Mouse (Mus musculus) midbrain, embryonic 16.5 days (tissue): ENCODE results near the gene Pacsin3. TPM values are rescaled to one million over a fixed set of nuclear protein-coding genes. Genes with fewer than 3 reads are reported as not detected.
A peak's percentile ranks its signal among the peaks of the same experiment; 100 is the strongest.

Source experiments
- ATAC-seq: fragments of 200-750 bp; cut with Nextera tagmentation; 2 replicates; pipeline ENCODE4 v1.8.0; 2017; ENCODE audit warnings: moderate TSS enrichment
- H3K27ac ChIP-seq: fragments of 300-500 bp; sonication (generic); 2 replicates; pipeline ENCODE4 v1.5.1; 2014; ENCODE audit warnings: mild to moderate bottlenecking, low read length, mixed read lengths
- H3K27me3 ChIP-seq: fragments of 300-500 bp; sonication (generic); 2 replicates; pipeline ENCODE4 v1.6.1; 2014; ENCODE audit warnings: low read depth, low read length, mixed read lengths; ENCODE audit not compliant: control insufficient read depth, insufficient read depth
- H3K36me3 ChIP-seq: fragments of 300-500 bp; sonication (generic); 2 replicates; pipeline ENCODE4 v1.6.1; 2014; ENCODE audit warnings: mild to moderate bottlenecking, low read length, moderate library complexity, mixed read lengths; ENCODE audit not compliant: control insufficient read depth, insufficient read depth
- H3K4me1 ChIP-seq: fragments of 300-500 bp; sonication (generic); 2 replicates; pipeline ENCODE4 v1.6.1; 2014; ENCODE audit warnings: mild to moderate bottlenecking, low read length, mixed read lengths; ENCODE audit not compliant: control insufficient read depth, insufficient read depth
- H3K4me2 ChIP-seq: fragments of 300-500 bp; sonication (generic); 2 replicates; pipeline ENCODE4 v1.6.1; 2014; ENCODE audit warnings: mild to moderate bottlenecking, low read length, mixed read lengths
- H3K4me3 ChIP-seq: fragments of 300-500 bp; sonication (generic); 2 replicates; pipeline ENCODE4 v1.5.1; 2014; ENCODE audit warnings: low read depth, mild to moderate bottlenecking, low read length, moderate library complexity, mixed read lengths
- H3K9ac ChIP-seq: fragments of 300-500 bp; sonication (generic); 2 replicates; pipeline ENCODE4 v1.6.1; 2014; ENCODE audit warnings: low read depth, low read length, mixed read lengths
- H3K9me3 ChIP-seq: fragments of 300-500 bp; sonication (generic); replicated peaks from 2 replicates; pipeline ENCODE4 v1.6.1; 2014; ENCODE audit warnings: mild to moderate bottlenecking, low read length, mixed read lengths; ENCODE audit not compliant: control insufficient read depth, poor library complexity, severe bottlenecking
- WGBS: fragments of 180-500 bp; shearing (Covaris S2); extraction: QIAGEN DNeasy Blood & Tissue Kit; methylation state at CpG from one replicate; pipeline ENCODE4 v1.1.7; 2014; 5-methylcytosine and 5-hydroxymethylcytosine counted together
- polyA plus RNA-seq: library from polyadenylated mRNA; unstranded; fragments of >200 nt; fragmentation: Nextera tagmentation; extraction: Ambion mirVana; gene quantifications from 2 replicates; pipeline ENCODE4 v1.2.1, GENCODE M21; 2015

The Pacsin3 gene
- 9.7 and 17.5 TPM in 2 replicates for polyA plus RNA-seq

DNA sequence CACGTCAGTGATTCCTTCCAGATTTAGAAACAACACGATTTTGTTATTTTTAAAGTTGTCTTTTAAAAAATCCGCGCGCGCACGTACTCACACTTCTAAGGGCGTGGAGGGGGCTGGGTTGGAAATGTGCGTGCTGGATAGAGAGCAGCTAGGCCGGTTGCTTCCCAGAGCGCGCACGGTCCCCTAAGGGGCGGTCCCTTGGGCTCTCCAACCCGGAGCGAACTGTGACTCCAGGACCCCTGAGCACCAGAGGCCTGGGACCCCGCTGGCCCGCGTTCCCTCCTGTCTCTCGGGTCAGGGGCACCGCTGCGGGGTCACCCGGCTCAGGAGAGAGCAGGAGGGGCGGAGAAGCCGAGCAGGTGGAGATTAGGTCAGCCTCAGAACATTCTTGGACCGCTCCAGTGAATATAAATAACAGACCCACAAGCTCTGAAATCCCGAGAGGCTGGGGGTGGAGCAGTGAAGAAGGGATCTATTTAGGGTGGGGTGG, at the start of gene Pacsin3:
TSS of gene Pacsin3 (plus strand) at position 294 of the 490 bp plus-strand sequence.
- WGBS = 2% methylated on average over 27 of the region's 27 CpGs
- H3K9ac ChIP-seq = peak within 1 kb of the TSS; percentile 68
- H3K9me3 ChIP-seq = no peaks in the 10 kb centered on the region
- H3K27ac ChIP-seq = 0 out of 2 replicates have a peak within 1 kb of the TSS, but pooled peaks have one; percentile 32
- H3K36me3 ChIP-seq = no peaks in the 10 kb centered on the region
- peaks cover 27% of the 10 kb centered on the region for H3K4me1 ChIP-seq
- H3K4me2 ChIP-seq = peak within 1 kb of the TSS; percentile 99
- peaks cover 22% of the 10 kb centered on the region for H3K27me3 ChIP-seq
- H3K4me3 ChIP-seq = peak within 1 kb of the TSS; percentile 56
- ATAC-seq = peak; percentile 30; the same call in 1 of the 2 replicates

- 94% methylated on average over 9 of the region's 9 CpGs for WGBS
- H3K4me3 ChIP-seq = no peak overlapping the region
- H3K4me1 ChIP-seq = peaks cover 16% of the 10 kb centered on the region
- H3K9me3 ChIP-seq = no peaks in the 10 kb centered on the region
- peaks cover 37% of the 10 kb centered on the region for H3K36me3 ChIP-seq
- H3K9ac ChIP-seq = no peak overlapping the region
- H3K4me2 ChIP-seq = no peak overlapping the region
- no peak overlapping the region for H3K27ac ChIP-seq
- no peaks in the 10 kb centered on the region for H3K27me3 ChIP-seq
- no peak for ATAC-seq
Measured at GRCm38 (mm10) chr2:91206254-91206775, 49.4 kb upstream of the Pacsin3 start.

GRCm38 (mm10) chr2:91213311-91213710, 42.4 kb upstream of the Pacsin3 start:
- H3K9ac ChIP-seq = no peak overlapping the region
- H3K36me3 ChIP-seq = peaks cover 29% of the 10 kb centered on the region

DNA sequence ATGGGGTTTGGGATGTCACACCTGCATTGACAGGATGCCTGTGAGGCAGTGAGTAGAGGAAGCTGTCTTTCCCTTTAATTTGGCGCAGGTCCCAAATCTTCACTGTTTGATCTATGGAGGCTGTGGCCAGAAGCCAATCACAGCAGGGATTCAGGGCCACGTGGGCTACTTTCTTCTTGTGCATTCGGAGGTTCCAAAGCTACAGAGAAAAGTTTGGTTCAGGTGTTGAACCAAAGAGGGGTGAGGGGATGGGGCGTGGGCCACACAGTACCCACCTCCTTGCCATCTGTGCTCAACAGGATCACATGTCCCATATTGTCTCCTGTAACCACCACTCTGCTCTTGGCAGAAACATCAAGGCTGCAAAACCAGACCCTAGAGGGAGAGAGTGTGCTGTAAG, 38.7 kb upstream of the Pacsin3 start:
- no peak for ATAC-seq
- Histone ChIP-seq H3K27ac (no peak overlapping the region), H3K36me3 (peaks cover 10% of the 10 kb centered on the region), H3K9ac (no peak overlapping the region), H3K4me3 (no peak overlapping the region), H3K27me3 (no peaks in the 10 kb centered on the region), H3K4me1 (no peaks in the 10 kb centered on the region), H3K4me2 (no peak overlapping the region), H3K9me3 (no peaks in the 10 kb centered on the region)
- WGBS = 67% methylated on average over 4 of the region's 4 CpGs

More at GRCm38 (mm10) chr2:91213311-91213710, 42.4 kb upstream of the Pacsin3 start:
- Histone ChIP-seq H3K9me3 (no peaks in the 10 kb centered on the region), H3K4me1 (no peaks in the 10 kb centered on the region), H3K4me2 (no peak overlapping the region), H3K4me3 (no peak overlapping the region), H3K27me3 (no peaks in the 10 kb centered on the region), H3K27ac (no peak overlapping the region)
- no peak for ATAC-seq

DNA sequence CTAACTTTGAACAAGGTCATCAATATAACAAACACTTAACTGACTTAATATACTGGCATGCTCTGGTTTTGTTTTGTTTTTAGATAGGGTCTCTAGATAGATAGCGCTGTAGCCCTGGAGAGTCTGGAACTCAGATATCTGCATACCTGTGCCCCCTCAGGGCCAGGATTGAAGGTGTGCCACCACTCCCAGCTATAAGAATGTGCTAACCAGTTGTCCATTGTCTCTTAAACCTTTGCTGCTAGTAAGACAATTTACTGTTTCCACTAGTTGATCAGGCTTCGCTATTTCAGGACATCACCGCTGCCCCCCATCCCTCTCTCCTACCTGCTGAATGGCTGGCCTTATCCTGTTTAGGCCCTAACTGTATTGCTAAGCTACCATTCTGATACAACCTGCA, 35.3 kb upstream of the Pacsin3 start:
- H3K4me1 ChIP-seq = no peaks in the 10 kb centered on the region
- no peaks in the 10 kb centered on the region for H3K9me3 ChIP-seq
- peaks cover 2% of the 10 kb centered on the region; the same call in 1 of the 2 replicates for H3K36me3 ChIP-seq
- H3K27ac ChIP-seq = no peak overlapping the region
- no peaks in the 10 kb centered on the region for H3K27me3 ChIP-seq
- WGBS = 96% methylated on average over 3 of the region's 3 CpGs
- H3K4me3 ChIP-seq = no peak overlapping the region
- no peak overlapping the region for H3K9ac ChIP-seq
- H3K4me2 ChIP-seq = no peak overlapping the region
- ATAC-seq = no peak

- 75% methylated on average over 2 of the region's 2 CpGs for WGBS
- Histone ChIP-seq H3K27me3 (no peaks in the 10 kb centered on the region), H3K4me3 (no peak overlapping the region), H3K27ac (no peak overlapping the region), H3K4me1 (no peaks in the 10 kb centered on the region), H3K9me3 (no peaks in the 10 kb centered on the region), H3K36me3 (no peaks in the 10 kb centered on the region), H3K4me2 (no peak overlapping the region), H3K9ac (no peak overlapping the region)
- ATAC-seq = no peak
Measured at GRCm38 (mm10) chr2:91223614-91224013, 32.1 kb upstream of the Pacsin3 start.

DNA sequence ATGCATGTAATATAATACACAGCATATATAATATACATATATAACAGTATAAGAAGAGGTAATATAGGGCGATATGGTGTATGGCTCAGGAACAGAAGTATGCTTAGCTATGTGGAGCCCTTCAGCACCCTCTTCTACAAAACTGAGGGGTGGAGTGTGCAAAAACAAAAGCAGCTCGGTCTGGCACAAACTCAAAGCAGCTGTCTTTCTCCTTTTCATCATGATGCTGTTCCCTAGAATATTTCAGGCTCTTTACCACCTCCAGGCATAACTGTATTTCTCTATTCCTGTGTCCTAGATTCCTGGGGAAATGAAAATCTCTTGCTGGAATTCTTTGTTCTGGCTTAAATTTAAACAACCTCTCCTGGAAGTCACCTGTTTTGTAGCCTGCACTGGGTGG, 26.0 kb upstream of the Pacsin3 start:
- no peak overlapping the region for H3K4me3 ChIP-seq
- no peaks in the 10 kb centered on the region for H3K9me3 ChIP-seq
- 84% methylated on average over 2 of the region's 2 CpGs for WGBS
- H3K4me1 ChIP-seq = no peaks in the 10 kb centered on the region
- no peaks in the 10 kb centered on the region; the same call in 1 of the 2 replicates for H3K36me3 ChIP-seq
- ATAC-seq = no peak
- no peak overlapping the region for H3K4me2 ChIP-seq
- H3K9ac ChIP-seq = no peak overlapping the region
- no peaks in the 10 kb centered on the region for H3K27me3 ChIP-seq
- no peak overlapping the region for H3K27ac ChIP-seq

DNA sequence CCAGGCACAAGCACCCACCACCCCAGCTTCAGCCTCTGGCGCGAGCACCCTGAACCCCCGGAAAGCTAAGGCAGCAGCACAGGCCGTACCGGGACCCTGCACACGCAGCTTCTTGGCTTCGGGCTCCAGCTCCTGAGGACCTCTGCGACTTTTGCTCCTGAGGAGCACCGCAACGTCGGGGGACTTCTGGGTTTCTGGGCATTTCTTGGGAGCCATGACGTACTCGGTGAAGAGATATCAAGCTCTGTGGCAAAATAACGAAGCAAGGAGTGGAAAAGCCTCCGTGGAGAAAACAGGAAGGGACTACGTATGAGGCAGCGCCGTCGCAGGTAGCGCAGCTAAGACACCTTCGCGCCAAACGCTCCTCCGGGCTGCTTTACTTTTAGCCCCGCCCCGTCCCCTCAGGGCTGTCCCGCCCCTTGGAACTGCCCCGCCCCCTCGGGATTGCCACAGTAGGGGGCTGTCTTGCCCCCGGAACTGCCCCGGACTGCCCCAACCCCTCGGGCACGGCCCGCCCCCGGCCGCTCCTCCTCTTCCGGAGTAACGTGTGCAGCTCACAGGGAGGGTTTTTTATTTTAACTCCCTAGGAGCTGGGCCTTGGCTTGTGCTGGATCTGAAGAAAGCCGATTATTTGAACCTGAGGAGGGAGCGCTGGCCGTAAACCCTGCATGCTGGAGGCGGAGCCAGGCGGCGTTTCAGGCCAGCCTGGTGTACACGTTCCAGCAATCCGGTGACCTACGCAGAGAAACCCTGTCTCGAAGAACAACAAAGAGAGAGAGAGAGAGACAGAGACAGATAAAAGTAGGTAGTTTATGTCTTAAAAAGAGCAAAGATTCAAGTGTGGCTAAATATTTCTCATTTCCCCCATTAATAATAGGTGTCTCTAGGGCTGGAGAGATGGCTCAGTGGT, 18.9 kb upstream of the Pacsin3 start, which contains the start of gene Ddb2:
TSS of gene Ddb2 (minus strand) at position 382 of the 910 bp plus-strand sequence.
- peak within 1 kb of the TSS; percentile 85 for H3K4me2 ChIP-seq
- H3K4me3 ChIP-seq = peak within 1 kb of the TSS; percentile 60
- no peaks in the 10 kb centered on the region for H3K27me3 ChIP-seq
- H3K27ac ChIP-seq = peak within 1 kb of the TSS; percentile 86
- peak; percentile 98 for ATAC-seq
- H3K9me3 ChIP-seq = no peaks in the 10 kb centered on the region
- peak within 1 kb of the TSS; percentile 67 for H3K9ac ChIP-seq
- under 1% methylated on average over 48 of the region's 48 CpGs for WGBS
- H3K4me1 ChIP-seq = peaks cover 6% of the 10 kb centered on the region; the same call in 1 of the 2 replicates
- no peaks in the 10 kb centered on the region; the same call in 1 of the 2 replicates for H3K36me3 ChIP-seq
